Mouse (Mus musculus) mouse embryonic stem cell (cell line): ENCODE data around the gene Rbsn.

ENCODE experiments used
- in situ Hi-C, 2 experiments: fragments of 300-500 bp; cut with MboI; formaldehyde crosslinking; loops; 1 replicate in 1 of 2; 3 replicates in 1 of 2; pipeline ENCODE4 v1.14.3; 2019 to 2020; ENCODE audit warnings: low sequenced_read_pairs in 2 of 2, low pct_unique_long_range_greater_than_20kb in 1 of 2, mixed read lengths in 1 of 2; ENCODE audit not compliant: unreplicated experiment in 1 of 2

Rbsn gene

GRCm38 (mm10) chr6:92214773-92215449, at the start of gene Rbsn:
Rbsn (minus strand) TSS chr6:92214925.
- in situ Hi-C loops = no loop called here

- in situ Hi-C loops = loop anchor here in 1 of 2 experiments (25.0 kb wide), 1 partner anchor 349 kb away; the partner anchor contains the start of gene 4930590J08Rik
Observed at GRCm38 (mm10) chr6:92261162-92261843, 46.6 kb upstream of the Rbsn start.

- in situ Hi-C loops = loop anchor here in 1 of 2 experiments (25.0 kb wide), 1 partner anchor 343 kb away; the partner anchor contains the start of gene 4930590J08Rik
Observed at GRCm38 (mm10) chr6:92255346-92255745, 40.6 kb upstream of the Rbsn start.

GRCm38 (mm10) chr6:92253253-92253870, 38.6 kb upstream of the Rbsn start:
- in situ Hi-C loops = loop anchor here in 1 of 2 experiments (25.0 kb wide), 1 partner anchor 341 kb away; the partner anchor contains the start of gene 4930590J08Rik

- in situ Hi-C loops = no loop called here
Observed at GRCm38 (mm10) chr6:92247215-92247919, 32.6 kb upstream of the Rbsn start.

GRCm38 (mm10) chr6:92246335-92246734, 31.6 kb upstream of the Rbsn start:
- in situ Hi-C loops = no loop called here

- in situ Hi-C loops = no loop called here
Observed at GRCm38 (mm10) chr6:92244591-92244990, 29.9 kb upstream of the Rbsn start, which contains the start of gene Trh. Trh (minus strand) TSS chr6:92244650.

GRCm38 (mm10) chr6:92241178-92241906, 26.6 kb upstream of the Rbsn start:
- in situ Hi-C loops = no loop called here

GRCm38 (mm10) chr6:92235036-92235435, 20.3 kb upstream of the Rbsn start:
- in situ Hi-C loops = loop anchor here in 1 of 2 experiments (5.0 kb wide), 1 partner anchor 37 kb away; no protein-coding TSS in a partner anchor

GRCm38 (mm10) chr6:92231762-92232161, 17.0 kb upstream of the Rbsn start:
- in situ Hi-C loops = no loop called here

GRCm38 (mm10) chr6:92231356-92231755, 16.6 kb upstream of the Rbsn start:
- in situ Hi-C loops = no loop called here

- in situ Hi-C loops = no loop called here
Observed at GRCm38 (mm10) chr6:92229586-92229985, 14.9 kb upstream of the Rbsn start.

- in situ Hi-C loops = no loop called here
Observed at GRCm38 (mm10) chr6:92229103-92229502, 14.4 kb upstream of the Rbsn start.

GRCm38 (mm10) chr6:92224981-92225380, 10.3 kb upstream of the Rbsn start:
- in situ Hi-C loops = loop anchor here in 1 of 2 experiments (5.0 kb wide), 1 partner anchor 47 kb away; no protein-coding TSS in a partner anchor

- in situ Hi-C loops = loop anchor here in 1 of 2 experiments (5.0 kb wide), 1 partner anchor 50 kb away; no protein-coding TSS in a partner anchor
Observed at GRCm38 (mm10) chr6:92222021-92222420, 7.3 kb upstream of the Rbsn start.

- in situ Hi-C loops = loop anchor here in 1 of 2 experiments (5.0 kb wide), 1 partner anchor 51 kb away; no protein-coding TSS in a partner anchor
Observed at GRCm38 (mm10) chr6:92221604-92222003, 6.9 kb upstream of the Rbsn start.

- in situ Hi-C loops = no loop called here
Observed at GRCm38 (mm10) chr6:92219445-92219844, 4.7 kb upstream of the Rbsn start.
